Mouse (Mus musculus) midbrain, postnatal 0 days (tissue): ENCODE data around the gene Serpina1e. TPM values are rescaled to one million over a fixed set of nuclear protein-coding genes. Genes with fewer than 3 reads are reported as not detected.

Source experiments
- ATAC-seq: fragments of 200-750 bp; cut with Nextera tagmentation; 2 replicates; pipeline ENCODE4 v1.8.0; 2017; ENCODE audit warnings: moderate number of reproducible peaks, mild to moderate bottlenecking, moderate TSS enrichment, moderate library complexity; ENCODE audit not compliant: low FRiP score
- DNase-seq: peaks from one replicate; pipeline ENCODE4 v3.0.0-alpha.2; 2015; ENCODE audit warnings: low spot score
- H3K27ac ChIP-seq: fragments of 300-500 bp; sonication (generic); 2 replicates; pipeline ENCODE4 v1.5.1; 2014; ENCODE audit warnings: low read depth, mild to moderate bottlenecking, low read length, mixed read lengths
- H3K27me3 ChIP-seq: fragments of 300-500 bp; sonication (generic); 2 replicates; pipeline ENCODE4 v1.6.1; 2014; ENCODE audit warnings: low read length, control low read depth, mixed read lengths; ENCODE audit not compliant: insufficient read depth
- H3K36me3 ChIP-seq: fragments of 300-500 bp; sonication (generic); 2 replicates; pipeline ENCODE4 v1.6.1; 2014; ENCODE audit warnings: low read length, control low read depth, mixed read lengths; ENCODE audit not compliant: insufficient read depth
- H3K4me1 ChIP-seq: fragments of 300-500 bp; sonication (generic); 2 replicates; pipeline ENCODE4 v1.6.1; 2014; ENCODE audit warnings: mild to moderate bottlenecking, control low read depth, antibody characterized with exemption, low read length, mixed read lengths; ENCODE audit not compliant: insufficient read depth
- H3K4me2 ChIP-seq: fragments of 300-500 bp; sonication (generic); 2 replicates; pipeline ENCODE4 v1.6.1; 2014; ENCODE audit warnings: low read depth, mild to moderate bottlenecking, low read length, mixed read lengths; ENCODE audit not compliant: poor library complexity, severe bottlenecking
- H3K4me3 ChIP-seq: fragments of 300-500 bp; sonication (generic); 2 replicates; pipeline ENCODE4 v1.5.1; 2014; ENCODE audit warnings: low read depth, mild to moderate bottlenecking, low read length, moderate library complexity
- H3K9ac ChIP-seq: fragments of 300-500 bp; sonication (generic); replicated peaks from 2 replicates; pipeline ENCODE4 v1.6.1; 2014; ENCODE audit warnings: mild to moderate bottlenecking, low read length, moderate library complexity, mixed read lengths; ENCODE audit not compliant: poor library complexity, severe bottlenecking
- H3K9me3 ChIP-seq: fragments of 300-500 bp; sonication (generic); 2 replicates; pipeline ENCODE4 v1.6.1; 2016; ENCODE audit warnings: low read length, control low read depth
- CTCF ChIP-seq: IDR thresholded peaks from 2 replicates; pipeline ENCODE4 v1.5.1; 2016; ENCODE audit warnings: antibody characterized with exemption, mild to moderate bottlenecking
- WGBS: fragments of 180-500 bp; shearing (Covaris S2); extraction: QIAGEN DNeasy Blood & Tissue Kit; methylation state at CpG from one replicate; pipeline ENCODE4 v1.1.7; 2014; 5-methylcytosine and 5-hydroxymethylcytosine counted together
- polyA plus RNA-seq: library from polyadenylated mRNA; unstranded; fragments of >200 nt; fragmentation: Nextera tagmentation; extraction: Ambion mirVana; gene quantifications from 2 replicates; pipeline ENCODE4 v1.2.1, GENCODE M21; 2015
- total RNA-seq: library from RNA; depleted of rRNA; stranded (reverse); fragments of >200 nt; gene quantifications from 2 replicates; pipeline ENCODE4 v1.2.3, GENCODE M21; 2014

The Serpina1e gene
- total and polyA plus RNA-seq, 2 experiments from 2014 or later: not detected

- H3K4me1 ChIP-seq: no peaks in the 10 kb centered on the region
- H3K4me3 ChIP-seq: no peak overlapping the region
- H3K4me2 ChIP-seq: no peak overlapping the region
- 95% methylated on average over 4 of the region's 4 CpGs for WGBS
- no peak for TF ChIP-seq CTCF
- no peaks in the 10 kb centered on the region for H3K36me3 ChIP-seq
- no peak for ATAC-seq
- no peak for DNase-seq
- no peaks in the 10 kb centered on the region for H3K9me3 ChIP-seq
- no peak overlapping the region for H3K9ac ChIP-seq
- H3K27me3 ChIP-seq: no peaks in the 10 kb centered on the region
- no peak overlapping the region for H3K27ac ChIP-seq
Observed at GRCm38 (mm10) chr12:103971080-103971479, 12.3 kb upstream of the Serpina1e start.

GRCm38 (mm10) chr12:103969577-103970116 lies 10.9 kb upstream of the Serpina1e start:
- Histone ChIP-seq H3K4me1 (no peaks in the 10 kb centered on the region), H3K27me3 (no peaks in the 10 kb centered on the region), H3K9me3 (no peaks in the 10 kb centered on the region), H3K36me3 (no peaks in the 10 kb centered on the region), H3K9ac (no peak overlapping the region), H3K4me3 (no peak overlapping the region), H3K4me2 (no peak overlapping the region), H3K27ac (no peak overlapping the region)
- DNase-seq: no peak
- TF ChIP-seq CTCF: no peak
- ATAC-seq: no peak
- WGBS: 92% methylated on average over 9 of the region's 9 CpGs

GRCm38 (mm10) chr12:103966761-103967160 lies 8.0 kb upstream of the Serpina1e start:
- no peak overlapping the region for H3K4me3 ChIP-seq
- H3K4me2 ChIP-seq: no peak overlapping the region
- no peak overlapping the region for H3K9ac ChIP-seq
- DNase-seq (no peak), ATAC-seq (no peak)
- H3K36me3 ChIP-seq: no peaks in the 10 kb centered on the region
- no peak overlapping the region for H3K27ac ChIP-seq
- 71% methylated on average over 3 of the region's 3 CpGs for WGBS
- no peak for TF ChIP-seq CTCF
- no peaks in the 10 kb centered on the region for H3K27me3 ChIP-seq
- no peaks in the 10 kb centered on the region for H3K9me3 ChIP-seq
- H3K4me1 ChIP-seq: no peaks in the 10 kb centered on the region

GRCm38 (mm10) chr12:103963288-103963687 lies 4.5 kb upstream of the Serpina1e start:
- no peaks in the 10 kb centered on the region for H3K27me3 ChIP-seq
- H3K9ac ChIP-seq: no peak overlapping the region
- 86% methylated on average over 4 of the region's 4 CpGs for WGBS
- H3K4me1 ChIP-seq: no peaks in the 10 kb centered on the region
- no peak overlapping the region for H3K4me3 ChIP-seq
- TF ChIP-seq CTCF: no peak
- DNase-seq (no peak), ATAC-seq (no peak)
- H3K36me3 ChIP-seq: no peaks in the 10 kb centered on the region
- H3K4me2 ChIP-seq: no peak overlapping the region
- no peak overlapping the region for H3K27ac ChIP-seq
- H3K9me3 ChIP-seq: no peaks in the 10 kb centered on the region

- H3K27ac ChIP-seq: no peak overlapping the region
- ATAC-seq (no peak), DNase-seq (no peak)
- H3K9me3 ChIP-seq: no peaks in the 10 kb centered on the region
- H3K9ac ChIP-seq: no peak overlapping the region
- H3K27me3 ChIP-seq: no peaks in the 10 kb centered on the region
- 91% methylated on average over 8 of the region's 8 CpGs for WGBS
- H3K4me1 ChIP-seq: no peaks in the 10 kb centered on the region
- H3K36me3 ChIP-seq: no peaks in the 10 kb centered on the region
- TF ChIP-seq CTCF: no peak
- no peak overlapping the region for H3K4me3 ChIP-seq
- H3K4me2 ChIP-seq: no peak overlapping the region
Observed at GRCm38 (mm10) chr12:103962860-103963259, 4.1 kb upstream of the Serpina1e start.

GRCm38 (mm10) chr12:103962337-103962736 lies 3.6 kb upstream of the Serpina1e start:
- no peak overlapping the region for H3K27ac ChIP-seq
- H3K4me3 ChIP-seq: no peak overlapping the region
- no peak overlapping the region for H3K9ac ChIP-seq
- H3K4me2 ChIP-seq: no peak overlapping the region
- 87% methylated on average over 5 of the region's 5 CpGs for WGBS
- H3K36me3 ChIP-seq: no peaks in the 10 kb centered on the region
- H3K4me1 ChIP-seq: no peaks in the 10 kb centered on the region
- no peaks in the 10 kb centered on the region for H3K9me3 ChIP-seq
- no peak for TF ChIP-seq CTCF
- ATAC-seq (no peak), DNase-seq (no peak)
- no peaks in the 10 kb centered on the region for H3K27me3 ChIP-seq
